11 mouse cellular contexts compared by ENCODE assay signal in the genomic region with DNA sequence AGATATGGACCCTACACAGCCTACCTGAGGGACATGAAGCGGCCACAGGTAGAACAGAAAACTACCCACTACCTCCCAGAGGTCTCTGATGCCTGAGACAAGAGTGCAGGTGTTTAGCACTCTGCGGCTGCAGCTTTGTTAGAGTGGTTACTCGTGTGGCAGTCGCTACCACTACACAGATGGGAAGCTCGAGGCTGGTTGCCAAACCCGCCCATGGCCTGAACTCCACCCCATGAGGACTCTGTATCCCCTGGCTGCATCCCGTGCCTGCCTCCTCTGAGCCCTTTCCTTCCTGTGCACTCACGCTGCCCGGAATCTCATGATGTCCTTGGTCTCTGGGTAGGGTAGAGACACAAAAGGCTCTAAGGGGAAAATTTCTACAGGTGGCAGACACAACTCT.
"Had no signal": no experiment of that assay in that cellular context is flagged by ENCODE, and none has a peak within 500 bp of the region (broad histone marks: within the 10 kb centered on the region; RNA-seq: fewer than 3 reads in every experiment).

No protein-coding gene starts in this region.

- DNase-seq: lung, embryonic 14.5 days; lung, postnatal 10 days; lung, postnatal 4 days; retina, postnatal 1 day; right cerebral cortex, adult 18-20 months; right cerebral cortex, postnatal 25 days; right cerebral cortex, postnatal 4 days; spleen, adult 18-20 months; thymus, adult 18-20 months; thymus, postnatal 14 days; thymus, postnatal 36 days had no signal
